Comparison of ENCODE assay signal across 24 mouse cellular contexts in genomic region chr8:95973571-95973970, GRCm38 (mm10).
A peak's percentile ranks its signal among the peaks of the same experiment; 100 is the strongest.
DNase-seq lines count a peak whose midpoint lies in the region; ATAC-seq and TF ChIP-seq lines count a peak whose summit lies in the region.
"Had no signal": no experiment of that assay in that cellular context is flagged by ENCODE, and none has a peak within 500 bp of the region (broad histone marks: within the 10 kb centered on the region; RNA-seq: fewer than 3 reads in every experiment).

No protein-coding gene starts in this region.

- no peak overlapping the region for H3K4me2 ChIP-seq in lung, embryonic 14.5 days
- 0 out of 2 replicates have a peak overlapping the region, but pooled peaks have one; percentile 6 for H3K4me2 ChIP-seq in limb, embryonic 15.5 days
- H3K4me2 ChIP-seq: heart, embryonic 15.5 days had no signal

- no peak overlapping the region for H3K9ac ChIP-seq in lung, embryonic 14.5 days
- H3K9ac ChIP-seq in limb, embryonic 15.5 days: no peak overlapping the region
- H3K9ac ChIP-seq: heart, embryonic 15.5 days had no signal

- no peak for TF ChIP-seq CTCF in lung, embryonic 14.5 days (IDR thresholded peaks at IDR 0.05; ENCODE audit: low read depth)

- peak; percentile 4 for DNase-seq in lung, embryonic 14.5 days
- DNase-seq in lung, postnatal 36 days: no peak
- DNase-seq in embryo, embryonic 9.5 days (ENCODE audit: extremely low spot score): peak; percentile 33
- peak; percentile 81 for DNase-seq in forelimb bud, embryonic 11.5 days (ENCODE audit: low read depth, low spot score)
- no peak for DNase-seq in cerebellum, adult 11-12 months
- no peak for DNase-seq in right cerebral cortex, postnatal 25 days
- no peak for DNase-seq in spleen, postnatal 10 days (ENCODE audit: low spot score in 2 of 2)
- DNase-seq: adrenal gland, adult 8-10 months; cerebellum, postnatal 10 days; gastrocnemius, postnatal 10 days; heart, adult 18-20 months; kidney, adult 8-10 months; kidney, postnatal 4 days; layer of hippocampus, adult 9-11 months; liver; lung, postnatal 14 days; spleen, adult 18-20 months; thymus, postnatal 4 days had no signal

- WGBS in lung, embryonic 14.5 days: 21% methylated on average over 4 of the region's 4 CpGs
- 12% methylated on average over 4 of the region's 4 CpGs for WGBS in limb, embryonic 15.5 days

- no peaks in the 10 kb centered on the region for H3K4me1 ChIP-seq in lung, embryonic 14.5 days (ENCODE audit: insufficient read depth)
- peaks cover 9% of the 10 kb centered on the region; the same call in 1 of the 2 replicates for H3K4me1 ChIP-seq in limb, embryonic 15.5 days
- H3K4me1 ChIP-seq: heart, embryonic 15.5 days; megakaryocyte, embryonic 14.5 days had no signal

- no peaks in the 10 kb centered on the region for H3K27me3 ChIP-seq in lung, embryonic 14.5 days (ENCODE audit: insufficient read depth, low read length)
- no peaks in the 10 kb centered on the region for H3K27me3 ChIP-seq in limb, embryonic 15.5 days
- H3K27me3 ChIP-seq: heart, embryonic 15.5 days; megakaryocyte, embryonic 14.5 days had no signal

- H3K4me3 ChIP-seq in lung, embryonic 14.5 days (ENCODE audit: low read depth, low read length): no peak overlapping the region
- H3K4me3 ChIP-seq in limb, embryonic 15.5 days: no peak overlapping the region
- H3K4me3 ChIP-seq: heart, embryonic 15.5 days; megakaryocyte, embryonic 14.5 days had no signal

- no peak overlapping the region for H3K27ac ChIP-seq in lung, embryonic 14.5 days (ENCODE audit: low read depth)
- no peak overlapping the region for H3K27ac ChIP-seq in limb, embryonic 15.5 days
- H3K27ac ChIP-seq: heart, embryonic 15.5 days; hindbrain, postnatal 0 days had no signal

- H3K9me3 ChIP-seq in lung, embryonic 14.5 days (ENCODE audit: low read depth, low read length): no peaks in the 10 kb centered on the region
- H3K9me3 ChIP-seq in limb, embryonic 15.5 days: no peaks in the 10 kb centered on the region
- H3K9me3 ChIP-seq: heart, embryonic 15.5 days; megakaryocyte, embryonic 14.5 days had no signal

- ATAC-seq in lung, embryonic 14.5 days (ENCODE audit: insufficient read depth): no peak
- peak; percentile 69; the same call in 1 of the 2 replicates for ATAC-seq in limb, embryonic 15.5 days (ENCODE audit: insufficient number of reproducible peaks, low FRiP score, low TSS enrichment, low read depth)
- ATAC-seq: hindbrain, postnatal 0 days; midbrain, embryonic 16.5 days; Patski had no signal

- no peaks in the 10 kb centered on the region for H3K36me3 ChIP-seq in lung, embryonic 14.5 days (ENCODE audit: insufficient read depth)
- no peaks in the 10 kb centered on the region for H3K36me3 ChIP-seq in limb, embryonic 15.5 days
- H3K36me3 ChIP-seq: heart, embryonic 15.5 days had no signal

Comparison
In these comparisons a context has a peak if more than half of its experiments do, and no peak if none do; other contexts are left out.
1. DNase-seq: peak in lung, embryonic 14.5 days (single experiment), embryo, embryonic 9.5 days (single experiment) and forelimb bud, embryonic 11.5 days (single experiment); none in lung, postnatal 36 days (single experiment), cerebellum, adult 11-12 months (single experiment), right cerebral cortex, postnatal 25 days (single experiment) and spleen, postnatal 10 days (0 of 2).